Mouse (Mus musculus) hindbrain, embryonic 15.5 days (tissue): ENCODE measurements around the gene Hpf1. TPM values are rescaled to one million over a fixed set of nuclear protein-coding genes. Genes with fewer than 3 reads are reported as not detected.

Source experiments
- ATAC-seq: fragments of 200-750 bp; cut with Nextera tagmentation; 2 replicates; pipeline ENCODE4 v1.8.0; 2017; ENCODE audit warnings: low read depth, moderate number of reproducible peaks, moderate TSS enrichment; ENCODE audit not compliant: low FRiP score
- H3K27ac ChIP-seq: fragments of 300-500 bp; sonication (generic); replicated peaks from 2 replicates; pipeline ENCODE4 v1.5.1; 2015; ENCODE audit warnings: mild to moderate bottlenecking, inconsistent platforms
- H3K27me3 ChIP-seq: fragments of 300-500 bp; sonication (generic); 2 replicates; pipeline ENCODE4 v1.6.1; 2015; ENCODE audit warnings: control low read depth, inconsistent platforms
- H3K36me3 ChIP-seq: fragments of 300-500 bp; sonication (generic); 2 replicates; pipeline ENCODE4 v1.6.1; 2015; ENCODE audit warnings: control low read depth, inconsistent platforms
- H3K4me1 ChIP-seq: fragments of 300-500 bp; sonication (generic); replicated peaks from 2 replicates; pipeline ENCODE4 v1.6.1; 2015; ENCODE audit warnings: control low read depth, inconsistent platforms
- H3K4me2 ChIP-seq: fragments of 300-500 bp; sonication (generic); 2 replicates; pipeline ENCODE4 v1.6.1; 2015; ENCODE audit warnings: moderate library complexity, mild to moderate bottlenecking, inconsistent platforms
- H3K4me3 ChIP-seq: fragments of 300-500 bp; sonication (generic); 2 replicates; pipeline ENCODE4 v1.5.1; 2015; ENCODE audit warnings: mild to moderate bottlenecking, inconsistent platforms
- H3K9ac ChIP-seq: fragments of 300-500 bp; sonication (generic); 2 replicates; pipeline ENCODE4 v1.6.1; 2015; ENCODE audit warnings: inconsistent platforms
- H3K9me3 ChIP-seq: fragments of 300-500 bp; sonication (generic); 2 replicates; pipeline ENCODE4 v1.6.1; 2016; ENCODE audit warnings: control low read depth, inconsistent platforms
- WGBS: fragments of 180-500 bp; shearing (Covaris S2); methylation state at CpG from one replicate; pipeline ENCODE4 v1.1.7; 2015; 5-methylcytosine and 5-hydroxymethylcytosine counted together
- polyA plus RNA-seq: library from polyadenylated mRNA; unstranded; fragments of >200 nt; fragmentation: Nextera tagmentation; extraction: Ambion mirVana; gene quantifications from 2 replicates; pipeline ENCODE4 v1.2.1, GENCODE M21; 2015

Gene Hpf1
- polyA plus RNA-seq, 1 experiment from 2014 or later, result 97.0 TPM

DNA sequence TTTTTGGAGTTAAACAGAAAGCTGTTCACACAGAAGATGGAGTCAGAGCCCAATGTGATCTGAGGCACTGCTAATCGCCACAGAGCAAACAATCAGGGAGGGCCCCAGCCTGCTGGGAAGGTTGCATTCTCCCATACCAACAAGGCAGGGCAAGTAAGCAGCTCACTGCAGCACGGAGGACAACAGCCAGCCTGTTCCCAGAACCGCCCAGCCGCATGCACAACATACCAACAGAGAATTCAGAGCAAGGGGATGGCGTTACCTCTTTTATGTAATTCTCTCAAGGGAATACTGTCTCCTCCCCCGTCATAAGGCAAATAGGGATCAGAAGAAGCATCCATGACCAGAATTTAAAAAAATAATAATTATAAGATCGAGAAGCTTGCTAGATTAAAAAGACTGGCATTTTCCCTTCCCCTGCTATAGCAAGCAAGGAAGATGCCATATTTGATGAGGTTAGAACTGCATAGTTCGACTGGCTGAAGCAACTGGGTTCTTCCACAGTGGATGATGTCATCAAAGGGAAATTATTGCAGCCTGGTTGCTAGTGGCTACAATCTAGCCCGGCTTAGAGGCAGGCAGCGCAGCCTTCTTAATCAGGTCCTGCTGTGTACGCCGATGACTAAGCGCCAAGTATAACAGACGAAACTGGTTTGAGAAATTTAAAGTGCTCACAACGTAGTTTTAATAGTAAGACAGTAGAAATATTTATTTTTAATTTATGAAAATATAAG is 64.2 kb downstream of the Hpf1 start:
- Histone ChIP-seq H3K27ac (peak overlapping the region; percentile 87), H3K4me1 (peaks cover 17% of the 10 kb centered on the region), H3K36me3 (no peaks in the 10 kb centered on the region), H3K9ac (peak overlapping the region; percentile 44), H3K4me2 (peak overlapping the region; percentile 52), H3K4me3 (peak overlapping the region; percentile 42), H3K9me3 (no peaks in the 10 kb centered on the region), H3K27me3 (no peaks in the 10 kb centered on the region)
- under 1% methylated on average over 15 of the region's 15 CpGs for WGBS
- peak; percentile 98 for ATAC-seq

DNA sequence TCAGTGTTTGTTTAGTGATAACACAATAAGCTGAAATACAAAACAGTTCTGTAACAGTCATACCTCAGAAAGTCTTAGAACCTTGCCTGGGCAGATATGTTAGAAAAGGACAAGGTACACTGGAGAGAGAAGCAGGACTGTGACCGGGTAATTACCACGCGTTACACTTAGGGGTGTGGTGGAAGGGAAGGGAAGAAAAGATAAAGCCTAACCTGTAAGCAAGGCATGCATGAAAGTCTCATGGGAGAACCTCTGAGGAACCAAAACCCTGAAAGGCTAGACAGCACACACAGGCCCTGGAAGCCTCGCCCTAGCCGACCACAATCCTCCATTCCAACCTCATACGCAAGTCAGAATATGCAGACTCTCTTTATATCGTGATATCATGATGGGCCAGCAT is 66.6 kb downstream of the Hpf1 start:
- Histone ChIP-seq H3K27ac (no peak overlapping the region), H3K9ac (no peak overlapping the region), H3K36me3 (no peaks in the 10 kb centered on the region), H3K9me3 (no peaks in the 10 kb centered on the region), H3K4me2 (no peak overlapping the region), H3K4me1 (peaks cover 8% of the 10 kb centered on the region), H3K27me3 (no peaks in the 10 kb centered on the region), H3K4me3 (no peak overlapping the region)
- 92% methylated on average over 7 of the region's 7 CpGs for WGBS
- no peak for ATAC-seq

Other genes starting within 250 kb of the Hpf1 start
- gene Clcn3, start 92.9 kb downstream of the Hpf1 start, polyA plus RNA-seq, result 69.4 and 69.8 TPM in 2 replicates
- gene Nek1, start 102.8 kb downstream of the Hpf1 start, polyA plus RNA-seq, result 26.0 and 29.1 TPM in 2 replicates